18 mouse cellular contexts compared by ENCODE assay signal in the genomic region with DNA sequence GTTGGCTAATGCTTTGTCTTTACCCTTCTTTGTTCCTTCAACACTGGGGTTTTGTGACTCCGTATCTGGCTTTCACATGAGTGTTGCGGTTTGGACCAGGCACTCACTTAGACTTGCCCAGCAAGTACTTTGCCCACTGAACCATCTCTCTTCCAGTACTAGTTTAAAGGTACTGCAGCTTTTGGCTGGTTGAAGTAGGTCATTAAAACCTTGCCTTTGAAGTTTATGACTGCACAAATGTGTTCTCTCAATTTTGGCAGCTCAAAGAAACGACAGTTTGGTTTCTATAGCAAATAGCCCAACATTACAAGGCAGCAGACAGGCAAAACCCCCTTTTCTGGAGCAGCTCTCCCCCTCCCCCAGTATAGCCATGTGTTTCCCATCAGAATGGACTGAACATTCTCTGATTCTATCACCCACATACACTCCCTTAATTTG. TPM values are rescaled to one million over a fixed set of nuclear protein-coding genes. Genes with fewer than 3 reads are reported as not detected.
DNase-seq lines count a peak whose midpoint lies in the region; ATAC-seq lines count a peak whose summit lies in the region.
"Had no signal": no experiment of that assay in that cellular context is flagged by ENCODE, and none has a peak within 500 bp of the region (broad histone marks: within the 10 kb centered on the region; RNA-seq: fewer than 3 reads in every experiment).

No protein-coding gene starts in this region.

- DNase-seq in kidney, adult 9 months = peak; percentile 39
- no peak for DNase-seq in kidney, postnatal 14 days
- peak; percentile 17 for DNase-seq in brain, adult 2 months (ENCODE audit: low read depth, low spot score)
- DNase-seq in embryo, embryonic 9.5 days (ENCODE audit: extremely low spot score) = no peak
- DNase-seq: adrenal gland, postnatal 10 days; cerebellum, adult 8-10 months; heart, postnatal 36 days; liver, embryonic 13.5 days; thymus, postnatal 36 days had no signal

- no peak for ATAC-seq in kidney, embryonic 16.5 days (ENCODE audit: low FRiP score, low TSS enrichment)
- peak; percentile 71 for ATAC-seq in limb, embryonic 12.5 days (ENCODE audit: insufficient number of reproducible peaks, insufficient read depth, low FRiP score, low TSS enrichment, low read depth)
- ATAC-seq in megakaryocyte progenitor cell, adult 5-6 weeks (replicated peaks; ENCODE audit: poor library complexity) = no peak
- ATAC-seq: forebrain, embryonic 13.5 days; hindbrain, embryonic 16.5 days; midbrain, embryonic 13.5 days had no signal

- H3K9ac ChIP-seq in kidney, embryonic 16.5 days (replicated peaks; ENCODE audit: low read length) = no peak overlapping the region
- H3K9ac ChIP-seq in limb, embryonic 12.5 days (replicated peaks) = no peak overlapping the region
- H3K9ac ChIP-seq: forebrain, embryonic 13.5 days; heart, embryonic 13.5 days; liver, embryonic 13.5 days; lung, embryonic 15.5 days; midbrain, embryonic 13.5 days had no signal

- H3K4me2 ChIP-seq in kidney, embryonic 16.5 days (replicated peaks; ENCODE audit: low read depth, low read length) = no peak overlapping the region
- no peak overlapping the region for H3K4me2 ChIP-seq in limb, embryonic 12.5 days
- H3K4me2 ChIP-seq: forebrain, embryonic 13.5 days; heart, embryonic 13.5 days; liver, embryonic 13.5 days; lung, embryonic 15.5 days; midbrain, embryonic 13.5 days had no signal

- H3K36me3 ChIP-seq in kidney, embryonic 16.5 days (ENCODE audit: insufficient read depth, low read length) = no peaks in the 10 kb centered on the region
- H3K36me3 ChIP-seq in limb, embryonic 12.5 days = no peaks in the 10 kb centered on the region
- H3K36me3 ChIP-seq: heart, embryonic 13.5 days; liver, embryonic 13.5 days; lung, embryonic 15.5 days; midbrain, embryonic 13.5 days had no signal

- no peaks in the 10 kb centered on the region; the same call in 1 of the 2 replicates for H3K27me3 ChIP-seq in kidney, embryonic 16.5 days (ENCODE audit: insufficient read depth, low read length)
- H3K27me3 ChIP-seq in limb, embryonic 12.5 days = no peaks in the 10 kb centered on the region
- H3K27me3 ChIP-seq: forebrain, embryonic 13.5 days; heart, embryonic 13.5 days; liver, embryonic 13.5 days; lung, embryonic 15.5 days; midbrain, embryonic 13.5 days had no signal

- H3K27ac ChIP-seq in kidney, embryonic 16.5 days (ENCODE audit: low read length) = peak overlapping the region; percentile 58; the same call in 1 of the 2 replicates
- peak overlapping the region; percentile 31; the same call in 1 of the 2 replicates for H3K27ac ChIP-seq in limb, embryonic 12.5 days
- H3K27ac ChIP-seq: forebrain, embryonic 13.5 days; heart, embryonic 13.5 days; liver, embryonic 13.5 days; lung, embryonic 15.5 days; macrophage; midbrain, embryonic 13.5 days had no signal

- H3K4me3 ChIP-seq in kidney, embryonic 16.5 days (ENCODE audit: low read length) = no peak overlapping the region
- H3K4me3 ChIP-seq in limb, embryonic 12.5 days (replicated peaks) = no peak overlapping the region
- H3K4me3 ChIP-seq: forebrain, embryonic 13.5 days; heart, embryonic 13.5 days; liver, embryonic 13.5 days; lung, embryonic 15.5 days; midbrain, embryonic 13.5 days had no signal

- H3K4me1 ChIP-seq in kidney, embryonic 16.5 days (ENCODE audit: insufficient read depth, low read length) = no peaks in the 10 kb centered on the region; the same call in 1 of the 2 replicates
- H3K4me1 ChIP-seq in limb, embryonic 12.5 days (replicated peaks) = no peaks in the 10 kb centered on the region
- H3K4me1 ChIP-seq: forebrain, embryonic 13.5 days; heart, embryonic 13.5 days; liver, embryonic 13.5 days; midbrain, embryonic 13.5 days had no signal

- 47% methylated on average over 3 of the region's 3 CpGs for WGBS in kidney, embryonic 16.5 days
- WGBS in limb, embryonic 12.5 days = 27% methylated on average over 3 of the region's 3 CpGs

- 0 out of 2 replicates have a peak, but pooled peaks cover 2% of the 10 kb centered on the region for H3K9me3 ChIP-seq in kidney, embryonic 16.5 days (ENCODE audit: low read length)
- H3K9me3 ChIP-seq in limb, embryonic 12.5 days = no peaks in the 10 kb centered on the region
- H3K9me3 ChIP-seq: forebrain, embryonic 13.5 days; heart, embryonic 13.5 days; liver, embryonic 13.5 days; lung, embryonic 15.5 days; midbrain, embryonic 13.5 days had no signal

RNA-seq across cellular contexts. Expression of a gene that starts 18.7 kb away (rescaled TPM):
- polyA plus RNA-seq in kidney, embryonic 16.5 days (2015; fragmentation: Nextera tagmentation; extraction: Ambion mirVana) = 5.1 and 5.3 TPM in 2 replicates
- polyA plus RNA-seq in limb, embryonic 12.5 days (2016; fragmentation: Nextera tagmentation; extraction: Ambion mirVana) = 4.0 and 4.1 TPM in 2 replicates
- 4.6 and 5.8 TPM in 2 replicates for total RNA-seq in megakaryocyte progenitor cell, adult 5-6 weeks (2015)
- 3.2 and 4.7 TPM in 2 replicates for total RNA-seq in megakaryocyte progenitor cell, adult 5-6 weeks (2017)

Comparison
In these comparisons a context has a peak if more than half of its experiments do, and no peak if none do; other contexts are left out.
1. DNase-seq: peak in kidney, adult 9 months (single experiment) and brain, adult 2 months (single experiment); none in kidney, postnatal 14 days (single experiment) and embryo, embryonic 9.5 days (single experiment).